Mouse (Mus musculus): Measurements from ENCODE around the gene Rps12. TPM values are rescaled to one million over a fixed set of nuclear protein-coding genes. Genes with fewer than 3 reads are reported as not detected.
A peak's percentile ranks its signal among the peaks of the same experiment; 100 is the strongest.
"Not testable (repeated sequence)": the region's sequence is repeated elsewhere in the genome, so short reads cannot be mapped to it uniquely, and the experiment has no call there.

Gene Rps12
- polyA plus RNA-seq, 1 experiment from 2014 or later = 115 TPM

DNA sequence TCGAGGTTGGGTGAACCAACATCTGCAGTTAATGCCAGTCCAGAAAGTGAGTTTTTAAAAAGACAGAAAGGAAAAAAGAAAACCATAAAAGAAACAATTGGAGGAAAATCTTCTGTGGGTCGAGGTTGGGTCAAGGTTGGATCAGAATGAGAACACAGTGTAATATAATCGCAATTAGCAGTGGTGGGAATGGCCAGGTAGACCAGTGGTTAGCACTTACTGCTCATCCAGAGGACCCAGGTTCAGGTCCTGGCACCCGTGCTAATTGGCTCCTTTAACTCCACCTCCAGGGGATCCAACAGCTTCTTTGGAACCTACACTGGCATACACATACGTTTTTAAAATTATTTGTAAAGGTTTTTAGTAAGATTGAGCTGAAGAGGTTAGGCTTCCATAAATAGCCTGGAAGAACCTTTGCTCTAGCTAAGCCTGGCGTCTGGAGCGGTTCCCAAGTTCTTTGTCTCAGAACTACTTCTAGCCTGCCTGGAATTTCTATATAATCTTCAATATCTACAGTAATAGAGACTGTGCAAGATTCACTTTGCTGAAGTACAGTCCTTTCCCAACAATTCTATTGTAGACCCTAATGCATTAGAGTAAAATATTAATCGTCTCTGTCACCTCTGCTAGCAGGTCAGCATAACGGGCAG is 8.9 kb upstream of the Rps12 start:
- 61% methylated on average over 9 of the region's 9 CpGs for whole genome bisulfite sequencing
- Histone ChIP-seq H3K4me2 (ENCODE audit: low read depth) (peak overlapping the region; percentile 75), H3K36me3 (ENCODE audit: control insufficient read depth, insufficient read depth, low read length) (no peaks in the 10 kb centered on the region), H3K9ac (ENCODE audit: low read length) (no peak overlapping the region), H3K27ac (ENCODE audit: low read depth, low read length) (no peak overlapping the region), H3K27me3 (ENCODE audit: control insufficient read depth, insufficient read depth, low read length) (no peaks in the 10 kb centered on the region), H3K9me3 (ENCODE audit: control insufficient read depth, low read length) (no peaks in the 10 kb centered on the region), H3K4me1 (ENCODE audit: control insufficient read depth, insufficient read depth, low read length) (no peaks in the 10 kb centered on the region), H3K4me3 (ENCODE audit: low read depth, low read length) (no peak overlapping the region; the same call in 1 of the 2 replicates)
- ATAC-seq (ENCODE audit: insufficient read depth, low FRiP score, low TSS enrichment) = peak; percentile 11; the same call in 1 of the 2 replicates
- DNase-seq (ENCODE audit: low spot score) = no peak

DNA sequence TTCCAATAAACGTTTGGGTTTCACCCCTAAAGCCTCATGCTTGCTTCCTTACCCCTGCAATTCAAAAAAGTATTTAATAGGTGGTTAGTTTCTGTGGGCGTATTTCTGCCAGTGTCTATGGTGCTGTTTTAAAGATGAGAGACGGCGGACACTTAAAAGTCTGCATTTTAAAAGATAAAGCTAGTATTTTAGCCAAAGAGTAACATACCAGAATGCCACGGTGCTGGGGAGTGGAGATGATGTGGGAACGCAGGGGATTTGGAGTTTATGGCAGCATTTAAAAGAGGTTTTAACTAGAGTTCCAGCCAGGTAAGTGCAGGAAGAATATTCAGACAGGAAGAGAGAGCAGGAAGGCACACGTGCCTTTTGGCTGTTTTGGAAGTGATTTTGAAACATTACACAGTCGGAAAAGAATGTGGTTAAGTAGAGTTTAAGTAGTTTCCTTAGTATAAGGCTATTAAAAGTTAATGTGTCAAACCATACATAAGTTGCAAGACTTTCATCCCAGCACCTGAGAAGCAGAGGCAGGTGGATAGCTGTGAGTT is 1.1 kb upstream of the Rps12 start:
- DNase-seq (ENCODE audit: low spot score) (no peak), ATAC-seq (ENCODE audit: insufficient read depth, low FRiP score, low TSS enrichment) (no peak)
- Histone ChIP-seq H3K36me3 (ENCODE audit: control insufficient read depth, insufficient read depth, low read length) (peaks cover 2% of the 10 kb centered on the region), H3K9ac (ENCODE audit: low read length) (peak overlapping the region; percentile 73), H3K27me3 (ENCODE audit: control insufficient read depth, insufficient read depth, low read length) (no peaks in the 10 kb centered on the region), H3K4me1 (ENCODE audit: control insufficient read depth, insufficient read depth, low read length) (peaks cover 9% of the 10 kb centered on the region), H3K9me3 (ENCODE audit: control insufficient read depth, low read length) (no peaks in the 10 kb centered on the region), H3K4me3 (ENCODE audit: low read depth, low read length) (peak overlapping the region; percentile 68), H3K27ac (ENCODE audit: low read depth, low read length) (no peak overlapping the region), H3K4me2 (ENCODE audit: low read depth) (peak overlapping the region; percentile 56)
- WGBS = 12% methylated on average over 8 of the region's 8 CpGs

DNA sequence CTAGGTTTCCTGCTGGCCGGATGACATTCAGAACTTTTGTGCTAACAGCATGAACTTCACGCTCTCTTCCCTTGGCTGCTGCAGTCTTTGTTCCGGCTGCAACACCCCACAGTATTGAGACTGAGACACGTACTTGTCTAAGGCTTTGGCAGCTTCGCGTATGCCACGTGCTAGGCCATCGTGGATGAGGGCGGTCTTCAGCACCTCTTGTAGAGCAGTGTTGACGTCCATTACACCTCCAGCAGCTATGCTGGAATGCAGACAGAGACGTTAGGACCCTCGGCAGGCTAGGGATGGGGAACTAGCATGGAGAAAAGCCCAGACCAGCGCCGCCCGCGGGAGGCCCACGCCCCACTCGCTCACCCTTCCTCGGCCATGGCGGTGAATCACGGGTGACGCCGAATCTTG is 440 bp downstream of the Rps12 start:
- not testable (repeated sequence) for DNase-seq (ENCODE audit: low spot score); H3K4me1 ChIP-seq (ENCODE audit: control insufficient read depth, insufficient read depth, low read length); H3K36me3 ChIP-seq (ENCODE audit: control insufficient read depth, insufficient read depth, low read length); H3K27me3 ChIP-seq (ENCODE audit: control insufficient read depth, insufficient read depth, low read length); H3K9me3 ChIP-seq (ENCODE audit: control insufficient read depth, low read length)
- Histone ChIP-seq H3K27ac (ENCODE audit: low read depth, low read length) (peak overlapping the region; percentile 1; the same call in 1 of the 2 replicates), H3K9ac (ENCODE audit: low read length) (peak overlapping the region; percentile 73), H3K4me3 (ENCODE audit: low read depth, low read length) (peak overlapping the region; percentile 68), H3K4me2 (ENCODE audit: low read depth) (peak overlapping the region; percentile 92)
- under 1% methylated on average over 23 of the region's 23 CpGs for WGBS
- ATAC-seq (ENCODE audit: insufficient read depth, low FRiP score, low TSS enrichment) = peak; percentile 32

GRCm38 (mm10) chr10:23786040-23786439 is 1.0 kb downstream of the Rps12 start:
- ATAC-seq (ENCODE audit: insufficient read depth, low FRiP score, low TSS enrichment) = no peak
- Histone ChIP-seq H3K4me1 (ENCODE audit: control insufficient read depth, insufficient read depth, low read length) (peaks cover 9% of the 10 kb centered on the region), H3K4me3 (ENCODE audit: low read depth, low read length) (peak overlapping the region; percentile 68), H3K9me3 (ENCODE audit: control insufficient read depth, low read length) (no peaks in the 10 kb centered on the region), H3K9ac (ENCODE audit: low read length) (peak overlapping the region; percentile 73), H3K36me3 (ENCODE audit: control insufficient read depth, insufficient read depth, low read length) (peaks cover 2% of the 10 kb centered on the region), H3K4me2 (ENCODE audit: low read depth) (peak overlapping the region; percentile 92), H3K27me3 (ENCODE audit: control insufficient read depth, insufficient read depth, low read length) (no peaks in the 10 kb centered on the region), H3K27ac (ENCODE audit: low read depth, low read length) (no peak overlapping the region)
- no peak for DNase-seq (ENCODE audit: low spot score)
- WGBS = under 1% methylated on average over 4 of the region's 4 CpGs

DNA sequence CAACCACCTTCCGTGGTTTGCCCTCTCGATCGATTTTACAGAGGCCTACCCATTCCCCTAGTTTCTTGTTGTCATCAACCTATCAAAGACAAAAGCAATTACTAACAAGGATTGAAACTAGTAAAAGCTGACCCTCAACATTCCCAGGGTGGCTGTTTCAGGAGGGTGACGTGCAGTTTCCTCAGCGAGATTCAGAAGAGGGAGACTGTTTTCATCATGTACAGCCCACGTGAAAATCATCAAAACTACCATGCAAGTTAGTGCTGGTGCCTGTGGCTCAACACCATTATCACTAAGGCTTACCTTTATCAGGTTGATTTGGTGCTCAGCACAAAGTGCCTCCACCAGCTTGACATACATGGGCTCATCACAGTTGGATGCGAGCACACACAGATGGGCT is 1.5 kb downstream of the Rps12 start:
- H3K36me3 ChIP-seq (ENCODE audit: control insufficient read depth, insufficient read depth, low read length); H3K9me3 ChIP-seq (ENCODE audit: control insufficient read depth, low read length); H3K4me1 ChIP-seq (ENCODE audit: control insufficient read depth, insufficient read depth, low read length); H3K27me3 ChIP-seq (ENCODE audit: control insufficient read depth, insufficient read depth, low read length); H3K27ac ChIP-seq (ENCODE audit: low read depth, low read length); ATAC-seq (ENCODE audit: insufficient read depth, low FRiP score, low TSS enrichment); DNase-seq (ENCODE audit: low spot score): not testable (repeated sequence)
- peak overlapping the region; percentile 92 for H3K4me2 ChIP-seq (ENCODE audit: low read depth)
- 40% methylated on average over 7 of the region's 7 CpGs for whole genome bisulfite sequencing
- H3K4me3 ChIP-seq (ENCODE audit: low read depth, low read length) = peak overlapping the region; percentile 68
- H3K9ac ChIP-seq (ENCODE audit: low read length) = peak overlapping the region; percentile 73

GRCm38 (mm10) chr10:23784121-23784520 is 3.0 kb downstream of the Rps12 start:
- H3K36me3 ChIP-seq (ENCODE audit: control insufficient read depth, insufficient read depth, low read length) = peaks cover 2% of the 10 kb centered on the region
- no peak overlapping the region for H3K9ac ChIP-seq (ENCODE audit: low read length)
- no peaks in the 10 kb centered on the region for H3K27me3 ChIP-seq (ENCODE audit: control insufficient read depth, insufficient read depth, low read length)
- H3K4me3 ChIP-seq (ENCODE audit: low read depth, low read length) = no peak overlapping the region
- no peaks in the 10 kb centered on the region for H3K9me3 ChIP-seq (ENCODE audit: control insufficient read depth, low read length)
- WGBS = 47% methylated on average over 2 of the region's 2 CpGs
- no peak overlapping the region for H3K27ac ChIP-seq (ENCODE audit: low read depth, low read length)
- no peak overlapping the region for H3K4me2 ChIP-seq (ENCODE audit: low read depth)
- DNase-seq (ENCODE audit: low spot score) (no peak), ATAC-seq (ENCODE audit: insufficient read depth, low FRiP score, low TSS enrichment) (no peak)
- H3K4me1 ChIP-seq (ENCODE audit: control insufficient read depth, insufficient read depth, low read length) = peaks cover 9% of the 10 kb centered on the region

GRCm38 (mm10) chr10:23783493-23783884 is 3.6 kb downstream of the Rps12 start:
- no peak for DNase-seq (ENCODE audit: low spot score)
- H3K9me3 ChIP-seq (ENCODE audit: control insufficient read depth, low read length) = no peaks in the 10 kb centered on the region
- whole genome bisulfite sequencing = 25% methylated on average over 2 of the region's 2 CpGs
- no peak overlapping the region for H3K4me3 ChIP-seq (ENCODE audit: low read depth, low read length)
- H3K36me3 ChIP-seq (ENCODE audit: control insufficient read depth, insufficient read depth, low read length) = peaks cover 2% of the 10 kb centered on the region
- no peak overlapping the region for H3K27ac ChIP-seq (ENCODE audit: low read depth, low read length)
- H3K4me1 ChIP-seq (ENCODE audit: control insufficient read depth, insufficient read depth, low read length) = peaks cover 9% of the 10 kb centered on the region
- no peaks in the 10 kb centered on the region for H3K27me3 ChIP-seq (ENCODE audit: control insufficient read depth, insufficient read depth, low read length)
- H3K9ac ChIP-seq (ENCODE audit: low read length) = no peak overlapping the region
- no peak for ATAC-seq (ENCODE audit: insufficient read depth, low FRiP score, low TSS enrichment)
- no peak overlapping the region for H3K4me2 ChIP-seq (ENCODE audit: low read depth)

DNA sequence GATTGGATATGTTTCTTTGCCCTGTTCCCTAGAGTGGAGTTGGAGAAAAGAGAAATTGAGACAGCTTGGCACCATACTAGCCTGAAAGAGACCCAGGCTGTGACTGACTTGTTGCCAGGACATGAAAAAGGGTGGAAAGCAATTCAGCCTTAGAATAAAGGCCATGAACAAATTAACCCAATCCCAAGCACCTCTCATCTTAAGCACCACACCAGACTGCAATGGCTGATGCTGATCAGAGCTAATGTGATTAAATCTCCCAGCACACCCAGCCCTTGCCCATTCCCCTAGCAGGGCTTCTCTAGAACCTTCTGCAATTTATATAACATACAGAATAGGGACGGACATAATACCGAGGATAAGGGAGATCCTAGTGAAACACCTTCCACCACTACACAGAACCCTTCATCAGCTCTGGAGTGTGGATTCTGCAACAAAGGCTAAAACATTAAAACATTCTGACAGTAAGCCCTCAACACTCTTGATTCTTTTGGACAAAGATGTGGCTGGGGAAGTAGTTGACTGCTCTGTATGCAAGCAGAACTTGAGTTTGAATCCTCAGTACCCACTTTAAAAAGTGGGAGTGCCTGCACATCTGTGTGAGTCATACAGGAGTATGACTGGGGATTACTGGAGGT is 4.1 kb downstream of the Rps12 start:
- no peaks in the 10 kb centered on the region for H3K9me3 ChIP-seq (ENCODE audit: control insufficient read depth, low read length)
- H3K4me2 ChIP-seq (ENCODE audit: low read depth) = no peak overlapping the region
- H3K9ac ChIP-seq (ENCODE audit: low read length) = no peak overlapping the region
- no peak for ATAC-seq (ENCODE audit: insufficient read depth, low FRiP score, low TSS enrichment)
- 33% methylated on average over 2 of the region's 2 CpGs for WGBS
- no peak overlapping the region for H3K27ac ChIP-seq (ENCODE audit: low read depth, low read length)
- no peak overlapping the region for H3K4me3 ChIP-seq (ENCODE audit: low read depth, low read length)
- H3K36me3 ChIP-seq (ENCODE audit: control insufficient read depth, insufficient read depth, low read length) = peaks cover 2% of the 10 kb centered on the region
- DNase-seq (ENCODE audit: low spot score) = no peak
- no peaks in the 10 kb centered on the region for H3K27me3 ChIP-seq (ENCODE audit: control insufficient read depth, insufficient read depth, low read length)
- peaks cover 9% of the 10 kb centered on the region for H3K4me1 ChIP-seq (ENCODE audit: control insufficient read depth, insufficient read depth, low read length)
